Mouse (Mus musculus) frontal cortex, adult (tissue): ENCODE measurements around the gene Babam2.

Source experiments
- ATAC-seq: cut with Nextera tagmentation; 2 replicates; pipeline ENCODE4 v1.9.2; 2017; ENCODE audit warnings: mild to moderate bottlenecking, moderate library complexity, mixed read lengths; ENCODE audit not compliant: low TSS enrichment

Gene Babam2

DNA sequence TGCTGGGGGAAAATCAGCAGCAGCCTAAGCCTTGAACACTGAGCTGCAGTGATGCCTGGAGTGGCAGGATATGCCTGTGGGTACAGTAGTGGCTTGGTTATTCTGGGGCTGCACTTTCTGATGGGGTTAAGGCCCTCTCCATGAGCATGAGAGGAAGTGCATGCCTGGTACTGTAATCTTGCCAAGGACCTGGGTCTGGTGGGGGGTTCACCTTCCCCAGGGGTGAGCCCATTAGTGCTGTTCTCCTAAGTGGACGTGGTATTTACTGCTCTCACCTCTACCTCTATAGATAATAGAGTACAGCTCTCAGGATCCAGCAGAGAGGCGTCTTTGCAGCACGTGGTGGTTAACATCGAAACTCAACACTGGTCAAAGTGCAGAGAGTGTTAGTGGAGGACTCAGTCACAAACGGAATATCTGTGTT is 16.4 kb downstream of the Babam2 start:
- ATAC-seq = no peak

DNA sequence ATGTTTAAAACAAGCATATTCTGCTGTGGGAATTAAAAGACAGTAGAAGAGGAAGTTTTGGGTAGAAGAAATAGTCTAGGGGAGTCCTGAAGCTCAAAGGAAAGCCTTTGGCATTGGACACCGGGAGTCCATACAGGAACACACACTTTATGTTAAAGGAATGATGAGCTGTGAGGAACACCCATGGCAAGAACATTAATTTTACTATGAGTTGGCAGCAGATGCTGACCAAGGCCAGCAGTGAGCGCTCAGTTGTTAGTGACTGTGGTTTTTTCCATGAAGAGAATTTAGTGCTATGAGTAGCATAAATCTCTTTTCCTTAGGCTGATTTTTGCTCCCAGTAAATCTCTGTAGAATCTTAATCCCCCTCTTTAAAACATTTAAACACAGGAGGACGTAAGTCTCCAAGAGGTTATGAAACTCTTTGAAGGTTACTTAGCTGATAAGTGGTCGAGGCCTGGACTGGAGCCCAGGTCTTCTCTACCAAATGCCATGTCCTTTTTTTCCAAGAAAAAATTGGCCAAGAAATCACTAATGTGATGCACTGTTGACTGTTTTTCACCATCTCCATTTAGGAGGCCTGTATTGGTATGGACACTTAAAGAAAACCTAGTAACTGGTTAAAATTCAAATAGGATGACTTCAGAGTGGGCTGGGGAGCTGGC is 18.1 kb downstream of the Babam2 start:
- ATAC-seq = no peak

DNA sequence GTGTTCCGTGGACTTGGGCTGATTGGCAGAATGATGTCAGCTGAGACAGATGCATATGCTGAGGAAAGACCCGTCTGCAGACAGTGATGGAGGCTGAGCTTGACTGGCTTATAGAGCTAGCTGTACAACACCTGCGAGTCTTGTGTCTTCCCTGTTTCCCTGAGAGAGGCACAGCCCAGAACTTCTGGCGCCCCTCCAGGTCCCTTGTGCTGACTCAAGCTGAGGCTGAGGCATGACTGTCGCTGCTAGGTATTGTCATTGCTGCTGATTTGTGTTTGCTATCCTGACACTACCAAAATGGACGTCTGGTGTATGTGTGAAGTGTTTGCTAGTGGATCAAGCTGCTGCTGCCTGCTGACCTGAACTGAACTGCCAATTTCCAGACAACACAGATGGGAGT is 27.0 kb downstream of the Babam2 start:
- no peak for ATAC-seq

DNA sequence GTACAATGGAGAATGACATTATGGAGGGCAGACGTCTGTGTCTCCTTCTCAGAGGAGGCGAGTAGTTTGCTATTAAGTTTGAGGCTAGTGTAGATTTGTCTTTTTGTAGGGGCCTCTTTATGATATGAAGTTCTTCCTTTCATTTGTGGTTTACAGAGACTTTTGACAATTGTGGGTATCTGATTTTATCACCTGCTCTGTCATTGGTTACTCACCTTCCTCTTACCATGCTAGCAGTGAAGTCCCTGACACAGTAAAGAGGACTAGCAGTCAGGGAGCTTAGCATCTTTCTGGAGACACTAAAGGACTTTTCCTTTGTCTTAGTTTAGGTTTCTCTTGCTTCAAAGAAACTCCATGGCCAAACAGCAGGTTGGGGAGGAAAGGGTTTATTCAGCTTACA is 28.4 kb downstream of the Babam2 start:
- no peak for ATAC-seq

GRCm38 (mm10) chr5:31727456-31727855 is 30.0 kb downstream of the Babam2 start:
- no peak for ATAC-seq

DNA sequence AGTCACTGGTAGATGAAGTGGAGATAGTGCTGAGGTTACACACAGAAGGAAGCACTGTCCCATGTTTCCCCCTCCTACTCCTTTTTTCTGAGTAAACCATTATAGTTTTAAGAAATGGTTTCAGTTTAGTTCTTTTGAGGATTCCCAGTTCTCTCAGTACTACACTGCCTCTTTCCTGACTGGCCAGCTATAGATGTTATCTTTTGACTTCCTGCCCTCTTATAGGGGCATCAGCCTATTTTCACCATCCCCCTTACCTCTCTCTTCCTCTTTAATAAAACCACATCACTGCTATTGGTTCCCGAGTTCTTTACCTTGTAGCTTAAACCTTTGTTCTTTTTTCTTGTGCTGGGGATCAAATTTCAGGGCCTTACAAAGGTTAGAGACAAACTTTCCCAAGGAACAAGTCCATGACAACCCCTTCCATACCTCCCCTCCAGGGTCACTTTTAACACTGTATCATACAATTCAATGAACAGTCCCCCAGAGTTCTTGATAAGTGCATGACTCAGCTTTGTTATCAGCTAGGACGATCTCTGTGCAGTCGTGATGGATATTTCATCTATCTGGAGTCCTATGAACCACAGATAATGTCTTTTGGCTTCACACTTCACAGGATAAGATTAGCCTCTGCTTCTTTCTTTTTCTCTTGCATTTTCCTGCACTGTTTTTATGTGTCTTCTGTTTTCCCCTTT is 35.3 kb downstream of the Babam2 start:
- ATAC-seq = no peak

DNA sequence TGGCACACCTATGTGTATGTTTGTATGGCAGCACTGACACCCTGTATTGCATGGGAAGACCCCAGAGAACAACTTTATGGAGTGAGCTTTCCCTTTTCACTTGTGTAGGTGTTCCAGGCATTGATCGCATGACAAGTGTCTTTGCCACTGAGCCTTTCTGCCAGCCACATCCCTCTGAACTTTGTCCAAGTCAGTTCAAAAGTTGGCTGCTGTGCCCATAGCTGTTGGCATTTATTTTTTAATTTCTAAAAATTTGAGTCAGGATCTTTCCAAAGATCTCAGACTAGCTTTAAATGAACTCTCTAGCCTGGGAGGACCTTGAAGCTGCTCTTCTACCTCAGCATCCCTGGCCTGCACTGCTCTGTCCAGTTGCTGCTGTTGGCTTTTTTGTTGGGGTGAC is 44.4 kb downstream of the Babam2 start:
- ATAC-seq = no peak

GRCm38 (mm10) chr5:31742521-31743031 is 45.1 kb downstream of the Babam2 start:
- ATAC-seq = no peak

DNA sequence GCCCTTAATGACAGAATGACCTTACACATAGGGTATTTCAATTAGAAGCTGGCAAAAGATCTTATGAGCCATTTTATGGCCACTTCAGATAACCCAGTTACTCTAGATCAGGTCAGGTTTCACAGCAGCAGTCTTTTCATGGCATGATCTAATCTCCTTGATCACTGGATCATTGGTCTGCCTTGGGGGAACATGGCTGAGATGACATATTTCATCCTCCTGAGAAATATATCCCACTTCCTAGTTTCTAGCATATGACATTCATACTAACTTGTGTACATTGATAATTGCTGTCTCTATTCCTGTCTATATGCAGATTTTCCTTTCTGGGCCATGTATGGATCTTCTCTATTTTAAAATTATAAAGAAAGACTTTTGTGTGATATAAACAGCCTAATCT is 51.9 kb downstream of the Babam2 start:
- no peak for ATAC-seq

GRCm38 (mm10) chr5:31750231-31750925 is 52.9 kb downstream of the Babam2 start:
- ATAC-seq = peak; percentile 86

DNA sequence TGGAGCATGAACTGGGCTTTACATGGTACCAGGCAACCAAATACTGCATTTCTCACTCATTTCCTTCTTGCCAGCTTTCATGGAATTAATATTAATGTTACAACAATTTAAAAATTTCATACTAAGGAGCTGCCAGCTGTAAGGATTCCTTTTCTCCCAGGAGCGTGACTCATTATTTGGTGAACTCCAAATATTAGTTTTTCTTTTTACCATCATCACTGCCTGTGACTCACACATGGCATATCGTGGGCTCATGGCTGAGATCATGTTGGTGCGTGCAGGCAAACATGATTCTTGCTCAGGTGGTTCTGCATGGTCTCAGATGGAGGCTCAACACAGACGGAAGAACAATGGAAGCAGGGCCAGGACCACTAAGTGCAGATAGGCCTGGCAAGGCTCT is 53.5 kb downstream of the Babam2 start:
- ATAC-seq = no peak

DNA sequence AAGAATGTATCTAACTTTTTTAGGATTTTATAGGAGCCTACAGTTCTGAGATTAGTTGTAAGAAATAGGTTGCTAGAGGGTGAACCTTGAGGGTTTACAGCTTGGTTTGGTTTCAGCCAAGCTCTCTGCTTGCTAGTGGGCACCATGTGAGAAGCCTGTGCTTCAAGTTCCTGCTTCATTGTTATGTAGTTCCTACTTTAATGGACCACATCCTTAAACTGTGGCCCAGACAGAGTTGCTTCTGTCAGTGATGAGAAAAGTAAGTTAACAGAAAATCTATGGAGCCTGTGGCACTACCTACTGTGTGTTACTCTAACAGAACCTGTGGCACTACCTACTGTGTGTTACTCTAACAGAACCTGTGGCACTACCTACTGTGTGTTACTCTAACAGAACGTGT is 57.1 kb downstream of the Babam2 start:
- no peak for ATAC-seq

- no peak for ATAC-seq
Measured at GRCm38 (mm10) chr5:31755255-31755654, 57.8 kb downstream of the Babam2 start.

DNA sequence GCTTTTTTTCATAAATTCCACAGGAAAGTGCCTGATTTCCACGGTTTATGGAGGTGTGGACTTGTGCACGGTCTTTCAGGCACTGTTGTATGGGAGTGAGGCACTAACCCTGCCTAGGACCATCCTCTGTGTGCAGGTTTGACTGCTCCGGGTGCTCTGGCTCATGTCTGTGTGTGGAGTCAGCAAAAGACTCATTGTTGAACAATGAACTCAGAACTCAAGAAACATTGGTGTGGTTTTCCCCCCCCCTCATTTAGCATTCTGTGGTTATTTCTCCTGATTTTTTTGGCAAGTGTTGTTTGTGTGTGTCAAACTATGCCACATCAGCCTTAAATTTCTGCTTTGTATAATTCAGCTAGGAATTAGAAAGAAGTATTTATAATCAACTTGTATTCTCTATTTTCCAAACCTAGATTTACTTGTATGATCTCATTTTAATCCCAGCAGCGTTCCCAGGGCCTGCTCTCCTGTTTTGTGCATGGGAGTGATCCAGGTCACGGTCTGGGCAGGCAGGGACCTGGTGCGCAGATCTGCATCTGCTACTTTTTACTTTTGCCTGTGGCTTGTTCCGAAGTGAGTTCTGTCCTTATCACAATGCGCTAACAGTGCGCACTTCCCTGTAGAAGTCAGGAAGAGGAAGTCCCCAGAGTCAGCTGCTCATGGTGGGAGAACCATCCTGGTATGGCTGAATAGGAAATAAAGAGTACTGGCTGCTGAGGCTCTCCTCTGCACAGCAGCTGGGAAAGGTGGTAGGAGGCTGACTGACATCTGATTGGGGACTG is 61.0 kb downstream of the Babam2 start:
- no peak for ATAC-seq

GRCm38 (mm10) chr5:31761836-31762235 is 64.4 kb downstream of the Babam2 start:
- no peak for ATAC-seq

DNA sequence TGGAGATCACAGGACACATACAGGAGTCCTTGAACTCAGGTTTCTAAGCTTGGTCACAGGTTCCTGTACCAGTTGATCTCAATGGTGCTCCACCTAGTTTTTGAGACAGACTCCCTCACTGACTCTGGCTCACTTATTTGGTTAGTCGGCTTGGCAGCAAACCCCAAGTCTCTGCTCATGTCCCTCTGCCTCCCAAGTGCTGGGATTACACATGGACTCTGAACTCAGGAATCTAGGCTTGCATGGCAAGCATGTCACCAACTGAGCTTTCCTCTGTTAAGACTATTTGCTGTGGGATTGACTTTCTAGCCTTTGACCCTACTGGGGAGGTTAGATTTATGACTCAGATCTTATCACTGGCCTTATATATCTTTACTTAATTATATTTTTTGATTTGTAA is 65.3 kb downstream of the Babam2 start:
- no peak for ATAC-seq

- ATAC-seq = no peak
Measured at GRCm38 (mm10) chr5:31765824-31766223, 68.3 kb downstream of the Babam2 start.

GRCm38 (mm10) chr5:31766841-31767542 is 69.5 kb downstream of the Babam2 start:
- no peak for ATAC-seq

DNA sequence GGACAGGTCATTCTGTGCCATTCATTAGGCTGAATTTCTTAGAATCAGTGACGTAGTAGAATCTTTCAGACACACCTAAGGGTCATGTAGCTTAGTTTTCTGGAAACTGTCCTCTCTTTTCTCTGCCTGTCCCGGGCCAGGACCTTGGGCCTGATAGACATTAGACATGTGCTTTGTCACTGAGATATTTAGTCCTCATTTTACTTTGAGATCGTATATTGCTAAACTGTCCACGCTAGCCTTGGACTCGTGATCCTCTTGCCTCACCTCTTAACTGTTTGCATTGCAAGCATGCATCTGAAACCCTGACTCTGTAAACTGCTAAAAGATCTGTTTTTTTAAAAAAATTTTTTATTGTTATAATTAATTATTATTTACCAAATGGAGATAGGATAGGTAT is 74.0 kb downstream of the Babam2 start:
- no peak for ATAC-seq

GRCm38 (mm10) chr5:31771921-31772320 is 74.4 kb downstream of the Babam2 start:
- ATAC-seq = no peak

DNA sequence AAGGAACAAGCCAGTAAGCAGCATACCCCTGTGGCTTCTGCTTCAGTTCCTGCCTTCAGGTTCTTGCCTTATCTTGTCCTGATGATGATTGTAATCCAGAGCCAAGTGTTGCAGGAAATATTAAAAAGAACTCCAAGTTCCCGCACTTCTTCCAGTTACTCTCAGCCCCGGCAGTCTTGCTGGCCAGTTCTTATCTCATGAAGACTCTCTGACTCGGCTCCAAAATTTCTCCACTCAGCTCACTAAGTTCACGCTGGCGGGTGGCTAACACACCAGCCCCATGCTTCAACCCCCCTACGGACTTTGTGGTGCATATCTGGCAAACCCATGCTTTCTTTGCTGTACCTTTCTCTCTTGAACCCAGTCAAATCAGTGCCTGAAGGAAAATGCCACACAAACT is 77.5 kb downstream of the Babam2 start:
- ATAC-seq = no peak
